Mouse (Mus musculus): Measurements from ENCODE around the gene Unc80. TPM values are rescaled to one million over a fixed set of nuclear protein-coding genes. Genes with fewer than 3 reads are reported as not detected.

Unc80 gene
- polyA plus RNA-seq, 1 experiment from 2014 or later, result 0.56 TPM

DNA sequence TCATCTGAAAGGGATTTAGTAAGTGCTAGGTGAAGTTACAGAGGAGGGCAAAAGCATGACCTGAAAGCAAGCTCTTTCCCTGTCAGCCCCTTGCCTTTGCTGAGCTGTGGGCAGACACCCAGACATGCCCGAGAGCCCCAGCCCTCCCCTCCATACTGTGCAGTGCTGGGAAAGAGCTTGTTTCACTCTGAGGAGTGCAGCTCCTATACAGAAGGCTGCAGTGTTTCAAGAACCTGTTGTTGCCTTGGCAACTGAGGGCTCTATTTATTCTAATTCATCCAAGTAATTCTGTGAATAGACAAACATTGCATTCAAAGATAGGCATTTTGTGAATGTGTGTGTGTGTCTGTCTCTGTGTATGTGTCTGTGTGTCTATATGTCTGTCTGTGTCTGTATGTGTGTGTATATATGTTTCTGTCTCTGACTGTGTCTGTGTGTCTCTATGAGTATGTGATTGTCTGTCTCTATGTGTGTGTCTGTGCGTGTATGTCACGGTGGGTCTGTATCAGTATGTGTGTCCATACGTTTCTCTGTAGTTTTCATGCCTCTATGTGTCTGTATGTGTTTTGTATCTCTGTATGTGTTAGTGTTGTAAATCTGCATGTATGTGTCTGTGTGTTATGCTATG, 187.1 kb downstream of the Unc80 start:
- Histone ChIP-seq H3K4me1 (ENCODE audit: control insufficient read depth, insufficient read depth, low read length) (no peaks in the 10 kb centered on the region), H3K4me2 (ENCODE audit: low read depth, low read length) (no peak overlapping the region), H3K4me3 (replicated peaks; ENCODE audit: low read length) (no peak overlapping the region), H3K27me3 (ENCODE audit: control insufficient read depth, insufficient read depth, low read length) (no peaks in the 10 kb centered on the region), H3K27ac (ENCODE audit: low read length) (no peak overlapping the region), H3K9me3 (replicated peaks; ENCODE audit: control insufficient read depth, low read length) (no peaks in the 10 kb centered on the region), H3K36me3 (ENCODE audit: control insufficient read depth, insufficient read depth, low read length) (no peaks in the 10 kb centered on the region), H3K9ac (ENCODE audit: low read length) (no peak overlapping the region)
- no peak for ATAC-seq (ENCODE audit: insufficient read depth, low FRiP score)
- 51% methylated on average over 4 of the region's 4 CpGs for WGBS

DNA sequence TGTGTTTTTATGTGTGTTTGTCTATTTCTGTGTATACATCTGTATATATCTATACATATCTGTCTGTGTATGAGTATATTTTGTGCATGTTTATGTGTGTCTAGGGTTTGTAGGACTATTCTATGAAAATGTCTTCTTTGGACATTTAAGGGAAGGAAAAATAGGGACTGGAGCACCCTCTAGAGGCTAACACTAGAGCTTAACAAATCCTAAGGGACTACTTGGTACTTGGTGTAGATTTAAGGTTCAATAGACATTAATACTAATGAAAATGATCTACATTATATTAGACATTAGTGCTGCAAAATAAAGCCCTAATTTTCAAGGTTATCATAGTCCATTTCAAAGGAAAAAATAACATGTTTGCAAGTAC, 187.6 kb downstream of the Unc80 start:
- ATAC-seq (ENCODE audit: insufficient read depth, low FRiP score), result no peak
- H3K36me3 ChIP-seq (ENCODE audit: control insufficient read depth, insufficient read depth, low read length), result no peaks in the 10 kb centered on the region

DNA sequence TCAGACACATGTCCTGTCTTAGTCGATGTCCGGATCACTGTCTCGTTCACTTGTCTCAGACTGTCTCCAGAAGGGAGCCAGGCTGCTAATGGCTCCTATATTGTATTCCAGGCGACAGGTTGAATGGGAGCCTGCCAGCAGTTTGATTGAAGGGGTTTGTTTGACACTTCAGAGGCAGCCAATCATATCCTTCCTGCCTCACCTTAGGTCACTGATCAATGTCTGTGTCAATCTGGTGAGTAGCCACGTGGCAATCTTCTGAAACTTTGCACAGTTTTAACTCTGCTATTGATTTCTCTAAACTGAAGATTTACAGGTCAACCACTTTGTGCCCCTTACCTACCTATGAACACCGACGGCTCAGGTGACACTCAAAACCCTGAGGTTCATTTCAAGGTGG, 203.3 kb downstream of the Unc80 start:
- Histone ChIP-seq H3K4me3 (replicated peaks; ENCODE audit: low read length) (no peak overlapping the region), H3K9ac (ENCODE audit: low read length) (no peak overlapping the region), H3K4me2 (ENCODE audit: low read depth, low read length) (no peak overlapping the region), H3K9me3 (replicated peaks; ENCODE audit: control insufficient read depth, low read length) (no peaks in the 10 kb centered on the region), H3K27ac (ENCODE audit: low read length) (no peak overlapping the region), H3K4me1 (ENCODE audit: control insufficient read depth, insufficient read depth, low read length) (no peaks in the 10 kb centered on the region), H3K27me3 (ENCODE audit: control insufficient read depth, insufficient read depth, low read length) (no peaks in the 10 kb centered on the region), H3K36me3 (ENCODE audit: control insufficient read depth, insufficient read depth, low read length) (no peaks in the 10 kb centered on the region)
- 51% methylated on average over 7 of the region's 7 CpGs for WGBS
- ATAC-seq (ENCODE audit: insufficient read depth, low FRiP score), result no peak

More for the DNA sequence above, 187.6 kb downstream of the Unc80 start:
- no peak overlapping the region for H3K9ac ChIP-seq (ENCODE audit: low read length)
- H3K27ac ChIP-seq (ENCODE audit: low read length), result no peak overlapping the region
- no peak overlapping the region for H3K4me2 ChIP-seq (ENCODE audit: low read depth, low read length)
- no peaks in the 10 kb centered on the region for H3K27me3 ChIP-seq (ENCODE audit: control insufficient read depth, insufficient read depth, low read length)
- no peaks in the 10 kb centered on the region for H3K9me3 ChIP-seq (replicated peaks; ENCODE audit: control insufficient read depth, low read length)
- no peaks in the 10 kb centered on the region for H3K4me1 ChIP-seq (ENCODE audit: control insufficient read depth, insufficient read depth, low read length)
- no peak overlapping the region for H3K4me3 ChIP-seq (replicated peaks; ENCODE audit: low read length)

DNA sequence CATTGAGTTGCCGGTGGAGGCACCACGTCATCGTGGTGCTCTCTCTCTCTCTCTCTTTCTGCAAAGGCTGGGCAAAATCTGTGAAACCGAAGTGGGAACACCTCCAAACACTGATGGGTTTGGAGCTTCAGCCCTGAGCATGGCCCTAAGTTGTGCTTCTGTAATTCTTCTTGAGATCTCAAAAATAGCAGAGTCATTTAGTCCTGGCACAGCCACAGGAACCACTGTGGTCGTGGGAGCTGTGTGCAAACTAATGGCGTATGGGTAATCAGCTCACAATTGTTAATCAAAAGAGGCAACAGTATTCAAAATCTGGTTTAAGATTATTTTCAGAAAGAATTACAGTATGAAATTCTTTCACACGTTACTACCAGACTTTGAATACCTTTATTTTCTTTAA, 204.6 kb downstream of the Unc80 start:
- ATAC-seq (ENCODE audit: insufficient read depth, low FRiP score), result no peak
- H3K27me3 ChIP-seq (ENCODE audit: control insufficient read depth, insufficient read depth, low read length), result no peaks in the 10 kb centered on the region
- H3K4me1 ChIP-seq (ENCODE audit: control insufficient read depth, insufficient read depth, low read length), result no peaks in the 10 kb centered on the region
- H3K9me3 ChIP-seq (replicated peaks; ENCODE audit: control insufficient read depth, low read length), result no peaks in the 10 kb centered on the region
- 82% methylated on average over 7 of the region's 7 CpGs for WGBS
- H3K9ac ChIP-seq (ENCODE audit: low read length), result no peak overlapping the region
- no peak overlapping the region for H3K4me3 ChIP-seq (replicated peaks; ENCODE audit: low read length)
- no peaks in the 10 kb centered on the region for H3K36me3 ChIP-seq (ENCODE audit: control insufficient read depth, insufficient read depth, low read length)
- H3K27ac ChIP-seq (ENCODE audit: low read length), result no peak overlapping the region
- H3K4me2 ChIP-seq (ENCODE audit: low read depth, low read length), result no peak overlapping the region

DNA sequence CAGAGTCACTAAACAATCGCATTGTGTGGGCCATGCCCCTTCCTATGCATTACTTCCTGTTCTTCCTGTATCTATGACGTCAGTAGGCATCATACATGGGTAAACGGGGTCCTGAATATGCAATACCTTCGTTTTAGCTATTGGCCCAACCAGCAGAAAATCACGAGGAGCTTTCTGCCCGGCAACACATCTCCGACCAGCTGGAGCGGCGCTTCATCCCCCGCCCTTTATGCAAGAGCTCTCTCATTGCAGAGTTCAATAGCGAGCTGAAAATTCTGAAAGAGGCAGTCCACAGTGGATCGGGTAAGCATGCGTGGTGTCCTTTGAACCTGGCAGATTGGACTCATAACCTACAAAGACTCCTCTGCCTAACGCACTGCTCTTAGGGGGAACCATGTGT, 209.8 kb downstream of the Unc80 start:
- WGBS, result 74% methylated on average over 14 of the region's 14 CpGs
- H3K27me3 ChIP-seq (ENCODE audit: control insufficient read depth, insufficient read depth, low read length), result no peaks in the 10 kb centered on the region

DNA sequence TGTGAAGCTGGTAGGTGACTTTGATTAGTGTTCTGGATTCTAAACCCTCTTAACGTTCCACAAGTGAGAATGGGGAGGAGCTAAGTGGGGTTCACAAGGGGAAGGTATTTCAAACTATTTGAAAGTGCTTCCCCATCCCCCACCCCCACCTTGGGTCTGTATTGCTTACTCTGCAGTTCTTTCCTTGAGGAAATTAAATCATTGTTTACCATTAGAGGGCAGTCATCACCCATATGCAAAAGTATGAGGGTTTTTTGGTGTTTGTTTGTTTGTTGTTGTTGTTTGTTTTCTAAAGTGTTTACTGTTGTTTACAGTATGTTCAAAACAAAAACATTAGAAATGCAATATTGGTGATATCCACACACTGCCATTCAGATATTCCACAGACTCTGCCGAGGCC, 210.5 kb downstream of the Unc80 start:
- H3K4me3 ChIP-seq (replicated peaks; ENCODE audit: low read length), result no peak overlapping the region
- no peaks in the 10 kb centered on the region for H3K36me3 ChIP-seq (ENCODE audit: control insufficient read depth, insufficient read depth, low read length)
- no peaks in the 10 kb centered on the region for H3K4me1 ChIP-seq (ENCODE audit: control insufficient read depth, insufficient read depth, low read length)
- H3K9ac ChIP-seq (ENCODE audit: low read length), result no peak overlapping the region
- ATAC-seq (ENCODE audit: insufficient read depth, low FRiP score), result no peak
- H3K27ac ChIP-seq (ENCODE audit: low read length), result no peak overlapping the region
- whole genome bisulfite sequencing, result 35% methylated on average over 2 of the region's 2 CpGs
- no peaks in the 10 kb centered on the region for H3K27me3 ChIP-seq (ENCODE audit: control insufficient read depth, insufficient read depth, low read length)
- no peak overlapping the region for H3K4me2 ChIP-seq (ENCODE audit: low read depth, low read length)
- no peaks in the 10 kb centered on the region for H3K9me3 ChIP-seq (replicated peaks; ENCODE audit: control insufficient read depth, low read length)

More for the DNA sequence above, 209.8 kb downstream of the Unc80 start:
- no peak for ATAC-seq (ENCODE audit: insufficient read depth, low FRiP score)
- Histone ChIP-seq H3K36me3 (ENCODE audit: control insufficient read depth, insufficient read depth, low read length) (no peaks in the 10 kb centered on the region), H3K9ac (ENCODE audit: low read length) (no peak overlapping the region), H3K4me3 (replicated peaks; ENCODE audit: low read length) (no peak overlapping the region), H3K4me1 (ENCODE audit: control insufficient read depth, insufficient read depth, low read length) (no peaks in the 10 kb centered on the region), H3K27ac (ENCODE audit: low read length) (no peak overlapping the region), H3K4me2 (ENCODE audit: low read depth, low read length) (no peak overlapping the region), H3K9me3 (replicated peaks; ENCODE audit: control insufficient read depth, low read length) (no peaks in the 10 kb centered on the region)

DNA sequence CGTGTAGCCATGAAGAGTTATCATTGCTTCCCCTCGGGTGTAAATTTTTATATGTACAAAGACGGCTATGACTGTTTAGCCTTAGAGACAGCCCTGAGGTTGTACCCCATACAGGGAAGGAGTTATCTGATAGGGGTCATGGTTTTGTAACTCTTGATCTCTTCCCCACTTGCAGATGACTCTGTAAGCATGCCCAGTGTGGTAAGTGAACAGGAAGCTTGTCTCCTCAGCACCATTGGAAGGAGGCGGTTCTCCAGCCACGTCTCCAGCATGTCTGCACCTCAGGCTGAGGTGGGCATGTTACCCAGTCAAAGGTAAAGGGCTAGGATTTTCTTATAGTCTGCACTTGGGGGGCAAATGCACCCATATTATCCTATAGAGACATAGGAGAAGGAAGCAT, 214.8 kb downstream of the Unc80 start:
- Histone ChIP-seq H3K9ac (ENCODE audit: low read length) (no peak overlapping the region), H3K4me2 (ENCODE audit: low read depth, low read length) (no peak overlapping the region), H3K36me3 (ENCODE audit: control insufficient read depth, insufficient read depth, low read length) (no peaks in the 10 kb centered on the region), H3K27me3 (ENCODE audit: control insufficient read depth, insufficient read depth, low read length) (no peaks in the 10 kb centered on the region), H3K27ac (ENCODE audit: low read length) (no peak overlapping the region), H3K4me3 (replicated peaks; ENCODE audit: low read length) (no peak overlapping the region), H3K9me3 (replicated peaks; ENCODE audit: control insufficient read depth, low read length) (no peaks in the 10 kb centered on the region), H3K4me1 (ENCODE audit: control insufficient read depth, insufficient read depth, low read length) (no peaks in the 10 kb centered on the region)
- WGBS, result 83% methylated on average over 5 of the region's 5 CpGs
- ATAC-seq (ENCODE audit: insufficient read depth, low FRiP score), result no peak

DNA sequence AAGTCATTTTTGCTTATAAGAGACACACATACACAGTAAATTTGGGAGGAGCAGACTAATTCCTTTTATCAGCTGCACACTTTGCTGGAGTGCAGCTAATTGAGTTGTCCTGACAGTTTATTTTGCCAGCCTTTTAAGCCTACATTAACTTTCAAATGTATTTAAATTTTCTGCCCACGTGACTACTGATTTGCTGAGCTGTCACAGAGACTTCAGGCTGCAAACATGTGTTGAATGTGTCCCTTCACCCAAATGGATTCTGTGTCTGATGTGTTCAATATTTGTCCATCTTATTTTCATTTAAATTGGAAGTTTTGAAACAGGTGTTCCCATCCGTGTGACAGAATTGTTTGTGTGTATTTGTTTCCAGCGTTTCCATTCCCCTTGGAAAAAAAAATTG, 223.6 kb downstream of the Unc80 start:
- H3K9ac ChIP-seq (ENCODE audit: low read length), result no peak overlapping the region
- 54% methylated on average over 3 of the region's 3 CpGs for WGBS

DNA sequence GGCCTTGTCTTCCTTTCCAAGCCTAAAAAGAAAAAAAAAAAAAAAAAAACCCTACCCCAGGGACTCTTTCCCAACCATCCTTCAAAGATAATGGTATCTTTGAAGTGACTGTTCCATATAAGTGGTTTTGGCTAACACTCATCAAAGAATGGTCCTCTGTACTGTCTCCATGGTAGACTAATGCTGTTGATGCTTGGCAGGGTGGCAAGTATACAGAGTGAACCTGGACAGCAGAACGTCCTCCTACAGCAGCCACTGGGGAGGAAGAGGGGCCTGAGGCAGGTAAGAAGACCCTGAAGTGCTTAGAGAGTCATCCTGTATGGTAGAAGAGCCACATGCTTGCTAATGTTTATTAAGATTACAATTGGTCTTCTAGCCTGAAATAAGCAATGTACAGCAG, 224.1 kb downstream of the Unc80 start:
- no peak for ATAC-seq (ENCODE audit: insufficient read depth, low FRiP score)
- H3K9ac ChIP-seq (ENCODE audit: low read length), result no peak overlapping the region
- no peaks in the 10 kb centered on the region for H3K36me3 ChIP-seq (ENCODE audit: control insufficient read depth, insufficient read depth, low read length)
- H3K27ac ChIP-seq (ENCODE audit: low read length), result no peak overlapping the region
- H3K27me3 ChIP-seq (ENCODE audit: control insufficient read depth, insufficient read depth, low read length), result no peaks in the 10 kb centered on the region
- H3K9me3 ChIP-seq (replicated peaks; ENCODE audit: control insufficient read depth, low read length), result no peaks in the 10 kb centered on the region
- H3K4me2 ChIP-seq (ENCODE audit: low read depth, low read length), result no peak overlapping the region
- no peak overlapping the region for H3K4me3 ChIP-seq (replicated peaks; ENCODE audit: low read length)
- 63% methylated on average over 1 of the region's 1 CpGs for WGBS
- no peaks in the 10 kb centered on the region for H3K4me1 ChIP-seq (ENCODE audit: control insufficient read depth, insufficient read depth, low read length)

More for the DNA sequence above, 223.6 kb downstream of the Unc80 start:
- no peaks in the 10 kb centered on the region for H3K4me1 ChIP-seq (ENCODE audit: control insufficient read depth, insufficient read depth, low read length)
- H3K4me2 ChIP-seq (ENCODE audit: low read depth, low read length), result no peak overlapping the region
- no peak for ATAC-seq (ENCODE audit: insufficient read depth, low FRiP score)
- H3K27ac ChIP-seq (ENCODE audit: low read length), result no peak overlapping the region
- H3K36me3 ChIP-seq (ENCODE audit: control insufficient read depth, insufficient read depth, low read length), result no peaks in the 10 kb centered on the region
- no peaks in the 10 kb centered on the region for H3K27me3 ChIP-seq (ENCODE audit: control insufficient read depth, insufficient read depth, low read length)
- H3K4me3 ChIP-seq (replicated peaks; ENCODE audit: low read length), result no peak overlapping the region
- no peaks in the 10 kb centered on the region for H3K9me3 ChIP-seq (replicated peaks; ENCODE audit: control insufficient read depth, low read length)
